Mouse (Mus musculus) T-helper 2 cell (primary cell): ENCODE results near the gene Naa25.

ENCODE experiments used
- in situ Hi-C: fragments of 300-600 bp; cut with MboI, MseI; formaldehyde crosslinking; loops from one replicate; pipeline ENCODE4 v1.15.1; 2025; ENCODE audit warnings: high pct_unique_total_duplicates

Naa25 gene

GRCm38 (mm10) chr5:121397187-121398145, at the start of gene Naa25:
Gene Naa25, plus strand, starts transcription at chr5:121397936.
- in situ Hi-C loops = loop anchor here (25.0 kb wide), 1 partner anchor 1740 kb away; the partner anchor contains the start of genes Rhof and Setd1b

GRCm38 (mm10) chr5:121359229-121359628, 38.5 kb upstream of the Naa25 start:
- in situ Hi-C loops = loop anchor here (10.0 kb wide), 2 partner anchors 394 to 716 kb away; no protein-coding TSS in a partner anchor

GRCm38 (mm10) chr5:121361696-121362095, 36.0 kb upstream of the Naa25 start:
- in situ Hi-C loops = no loop called here

GRCm38 (mm10) chr5:121363441-121363840, 34.3 kb upstream of the Naa25 start:
- in situ Hi-C loops = no loop called here

- in situ Hi-C loops = no loop called here
Observed at GRCm38 (mm10) chr5:121366449-121367225, 31.1 kb upstream of the Naa25 start.

DNA sequence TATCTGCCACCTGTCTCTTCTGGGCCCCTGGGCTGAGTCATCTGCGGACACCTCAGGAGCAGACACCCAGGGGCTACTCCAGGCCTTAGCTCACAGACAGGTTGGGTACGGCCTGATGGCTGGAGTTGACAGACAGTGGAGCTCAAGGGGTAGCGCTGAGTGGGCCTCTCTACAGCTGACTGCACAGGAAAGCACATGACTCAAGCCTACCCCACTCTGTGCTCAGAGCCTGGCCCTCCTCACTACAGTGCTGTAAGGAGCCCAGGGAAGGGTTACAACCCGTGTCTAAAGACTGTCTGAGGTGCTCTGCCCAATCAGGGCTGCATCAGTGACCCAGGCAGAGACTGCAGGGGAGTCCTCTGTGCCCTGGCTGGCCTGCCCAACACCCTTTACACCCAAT, 30.5 kb upstream of the Naa25 start:
- in situ Hi-C loops = no loop called here

GRCm38 (mm10) chr5:121371712-121372111, 26.0 kb upstream of the Naa25 start:
- in situ Hi-C loops = no loop called here

- in situ Hi-C loops = loop anchor here (25.0 kb wide), 1 partner anchor 1763 kb away; the partner anchor contains the start of genes Rhof and Setd1b
Observed at GRCm38 (mm10) chr5:121374790-121375189, 22.9 kb upstream of the Naa25 start.

- in situ Hi-C loops = loop anchor here (25.0 kb wide), 1 partner anchor 1760 kb away; the partner anchor contains the start of genes Rhof and Setd1b
Observed at GRCm38 (mm10) chr5:121376972-121377371, 20.8 kb upstream of the Naa25 start.

DNA sequence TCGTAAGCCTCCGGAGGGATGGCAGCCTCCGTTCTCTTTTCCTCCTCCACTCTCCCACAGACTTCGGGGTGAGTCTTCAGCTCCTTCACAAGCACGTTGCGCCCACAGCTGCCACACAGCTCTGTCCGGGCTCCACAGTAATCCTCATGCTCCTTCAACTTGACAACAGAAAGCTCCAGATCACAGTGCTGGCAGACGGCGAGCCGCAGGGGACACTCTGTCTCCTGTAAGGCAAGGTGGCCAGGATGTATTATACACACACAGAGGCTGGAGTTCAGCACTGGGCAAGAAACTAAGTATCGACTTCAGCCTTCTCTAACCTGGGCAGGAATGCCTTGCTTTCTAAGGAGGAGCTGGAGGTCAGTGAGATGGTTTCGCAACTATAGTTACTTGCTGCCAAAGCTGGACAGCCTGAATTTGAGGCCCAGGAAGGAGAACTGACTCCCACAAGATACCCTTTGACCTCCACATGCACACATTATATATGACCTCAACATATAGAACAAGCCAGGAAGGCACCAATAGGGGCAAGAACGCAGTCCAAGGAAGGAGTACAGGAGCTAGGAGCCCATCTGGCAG, 19.0 kb upstream of the Naa25 start:
- in situ Hi-C loops = loop anchor here (25.0 kb wide), 1 partner anchor 1759 kb away; the partner anchor contains the start of genes Rhof and Setd1b

DNA sequence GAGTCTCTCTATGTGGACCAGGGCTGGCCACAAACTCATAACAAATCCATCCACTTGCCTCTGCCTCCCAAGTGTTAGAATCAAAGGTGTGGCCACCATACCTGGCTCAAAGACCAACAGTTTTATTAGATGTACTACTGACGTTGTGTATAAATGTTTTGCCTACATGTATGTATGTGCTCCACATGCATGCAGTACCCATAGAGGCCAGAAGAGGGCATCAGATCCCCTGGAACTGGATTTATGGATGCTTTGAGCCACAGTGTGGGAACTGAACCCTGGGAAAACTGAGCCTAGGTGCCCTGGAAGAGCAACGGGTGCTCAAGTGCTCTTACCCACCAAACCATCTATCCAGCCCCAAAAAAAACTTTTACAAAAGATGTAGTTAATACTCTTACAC, 17.0 kb upstream of the Naa25 start:
- in situ Hi-C loops = loop anchor here (5.0 to 25.0 kb wide), 2 partner anchors 163 to 1757 kb away; partner anchors contain the start of genes Rhof and Setd1b

DNA sequence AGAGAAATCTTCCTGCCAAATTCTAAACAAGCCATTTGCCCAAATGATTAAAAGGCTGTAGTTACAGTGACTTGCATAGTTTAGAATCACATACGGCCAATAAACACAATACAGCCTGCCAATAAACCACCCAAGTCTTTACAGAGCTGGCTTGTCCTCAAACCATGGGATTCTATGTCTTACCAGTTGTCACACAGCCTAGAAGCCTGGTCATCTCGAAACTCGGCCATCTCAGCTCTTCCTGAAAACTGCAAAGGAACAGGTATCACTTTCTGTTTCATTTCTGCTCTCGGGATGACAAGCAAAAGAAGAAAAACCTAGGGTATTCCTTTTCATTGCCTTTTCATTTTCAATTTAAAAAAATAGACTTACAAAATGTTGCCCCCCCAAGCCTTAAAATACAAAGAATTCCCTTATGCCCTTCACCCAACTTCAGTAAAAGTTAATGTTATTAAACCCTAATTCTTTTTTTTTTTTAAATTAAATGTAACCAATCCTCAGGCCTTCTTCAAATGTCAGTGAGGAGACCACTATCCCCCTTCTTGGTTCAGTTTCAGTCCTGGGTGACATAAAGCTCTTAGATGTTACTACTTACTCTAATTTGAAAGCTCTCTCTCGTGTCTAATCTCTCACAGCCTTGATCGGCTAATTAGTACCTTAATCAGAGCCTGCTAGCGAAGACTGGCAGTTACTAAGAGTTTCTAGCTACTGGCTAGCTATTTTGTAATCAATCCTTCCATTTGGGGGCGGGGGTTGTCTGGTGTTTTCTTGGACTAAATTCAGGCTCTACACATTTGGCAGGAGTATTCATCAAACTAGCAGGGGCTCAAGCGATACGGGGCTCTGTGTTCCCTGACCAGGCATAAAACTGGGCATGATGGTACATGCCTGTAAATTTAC, 13.6 kb upstream of the Naa25 start:
- in situ Hi-C loops = loop anchor here (5.0 to 25.0 kb wide), 2 partner anchors 167 to 1753 kb away; partner anchors contain the start of genes Rhof and Setd1b

DNA sequence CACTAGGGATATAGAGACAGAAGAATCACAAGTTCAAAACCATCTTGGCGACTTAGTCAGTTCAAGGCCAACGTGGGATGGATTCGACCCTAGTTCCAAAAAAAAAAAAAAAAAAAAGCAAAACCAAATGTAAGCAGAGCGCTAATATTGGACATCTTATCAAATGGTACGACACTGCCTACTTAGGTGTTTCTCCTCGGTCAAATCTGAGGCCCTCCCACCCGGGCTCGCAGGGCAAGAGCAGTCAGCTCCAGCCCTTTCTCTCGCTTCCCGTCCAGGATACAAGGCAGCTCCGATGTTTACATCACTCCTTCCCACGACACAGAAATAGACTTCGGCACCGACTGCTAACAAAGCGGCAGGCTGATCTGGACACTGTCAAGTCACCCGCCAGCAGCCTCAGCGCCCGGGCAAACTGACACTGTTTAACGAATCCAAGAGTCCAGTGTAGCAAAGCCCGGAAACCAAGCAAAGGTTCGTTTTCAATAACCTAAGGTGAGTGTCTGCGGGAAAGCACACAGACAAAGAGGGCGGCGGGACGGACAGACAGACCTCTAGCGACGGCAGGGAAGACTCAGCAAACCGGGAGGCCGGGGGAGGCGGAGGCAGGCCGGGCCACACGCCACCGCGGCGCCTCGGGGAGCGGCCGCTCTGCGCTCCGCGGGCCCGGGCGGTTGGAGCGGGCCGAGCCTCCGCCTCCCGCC, 12.8 kb upstream of the Naa25 start:
- in situ Hi-C loops = loop anchor here (5.0 to 25.0 kb wide), 2 partner anchors 168 to 1752 kb away; partner anchors contain the start of genes Rhof and Setd1b

GRCm38 (mm10) chr5:121385461-121386119, 12.1 kb upstream of the Naa25 start, which contains the start of gene Trafd1:
Gene Trafd1, minus strand, starts transcription at chr5:121385632.
- in situ Hi-C loops = loop anchor here (25.0 kb wide), 1 partner anchor 1752 kb away; the partner anchor contains the start of genes Rhof and Setd1b

- in situ Hi-C loops = loop anchor here (25.0 kb wide), 1 partner anchor 1751 kb away; the partner anchor contains the start of genes Rhof and Setd1b
Observed at GRCm38 (mm10) chr5:121386120-121386909, 11.4 kb upstream of the Naa25 start.

DNA sequence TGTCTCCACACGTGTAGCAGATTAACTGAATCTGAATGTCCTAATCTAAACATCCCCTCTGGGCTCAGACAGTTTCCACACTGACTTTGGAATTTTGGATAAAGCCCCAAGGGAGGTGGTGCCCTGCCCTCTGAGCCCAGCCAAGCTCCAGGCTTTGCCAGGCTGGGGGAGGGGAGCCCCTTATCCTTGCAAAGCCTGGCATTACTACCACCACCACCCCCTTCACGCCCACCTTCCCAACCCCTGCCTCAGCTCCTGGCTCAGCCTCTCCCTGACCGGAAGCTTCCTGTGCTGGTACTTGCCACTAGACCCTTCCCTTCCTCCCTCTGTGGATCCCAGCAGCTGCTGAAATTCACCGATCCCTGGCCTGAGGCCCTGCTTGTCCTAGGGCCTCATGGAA, 10.6 kb upstream of the Naa25 start:
- in situ Hi-C loops = loop anchor here (25.0 kb wide), 1 partner anchor 1750 kb away; the partner anchor contains the start of genes Rhof and Setd1b

DNA sequence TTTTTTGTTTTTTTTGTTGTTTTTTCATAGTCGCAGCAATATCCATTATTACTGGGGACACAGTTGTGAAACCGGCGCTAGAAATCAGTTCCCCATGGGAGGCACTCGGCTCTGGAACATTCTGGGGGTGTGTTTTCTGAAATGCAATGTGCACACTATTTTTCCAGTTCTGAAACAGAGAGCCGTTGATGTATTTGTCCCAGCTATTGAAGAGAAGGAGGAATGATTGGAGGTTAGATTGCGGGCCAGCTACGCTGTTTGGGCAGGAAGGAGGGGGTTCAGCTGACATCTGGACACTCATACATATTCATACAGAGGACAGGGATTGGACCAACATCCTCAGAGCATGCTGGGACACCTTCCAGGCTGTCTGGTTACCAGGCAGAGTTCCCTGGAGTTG, 8.6 kb upstream of the Naa25 start:
- in situ Hi-C loops = loop anchor here (25.0 kb wide), 1 partner anchor 1748 kb away; the partner anchor contains the start of genes Rhof and Setd1b

GRCm38 (mm10) chr5:121389691-121390090, 8.0 kb upstream of the Naa25 start:
- in situ Hi-C loops = loop anchor here (25.0 kb wide), 1 partner anchor 1748 kb away; the partner anchor contains the start of genes Rhof and Setd1b
